Mouse (Mus musculus): ENCODE measurements at regions not wholly inside any gene's neighbourhood (a gene's known extent, or its start where the extent isn't known, plus 50 kb on each side); places are given as distances from the start of the nearest gene placed in this dataset.
A peak's percentile ranks its signal among the peaks of the same experiment; 100 is the strongest.

DNA sequence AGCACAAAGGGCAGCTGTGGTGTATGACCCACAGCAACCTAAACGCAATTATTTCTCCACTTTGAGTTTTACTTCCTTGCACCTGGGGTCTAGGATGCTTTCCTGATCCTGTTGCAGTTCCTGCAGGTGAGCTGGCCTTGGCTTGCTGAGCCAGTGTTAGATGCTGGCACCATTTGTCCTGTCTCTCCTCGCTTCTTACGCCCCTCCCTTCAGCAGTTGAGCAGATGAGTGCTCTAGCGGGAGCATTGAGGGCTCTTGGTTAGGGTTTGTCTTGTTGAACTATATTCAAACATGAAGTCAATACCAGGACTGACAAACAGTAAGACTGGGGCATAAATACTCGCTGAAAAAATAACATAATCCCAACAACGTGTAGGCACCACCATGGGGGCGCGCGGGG lies 867.9 kb upstream of the Car8 start:
- 85% methylated on average over 9 of the region's 9 CpGs for WGBS
- DNase-seq (ENCODE audit: low spot score), result no peak
- no peak overlapping the region for H3K9ac ChIP-seq (ENCODE audit: low read length)
- no peak overlapping the region for H3K27ac ChIP-seq (ENCODE audit: low read depth, low read length)
- no peaks in the 10 kb centered on the region for H3K27me3 ChIP-seq (ENCODE audit: control insufficient read depth, insufficient read depth, low read length)
- no peaks in the 10 kb centered on the region for H3K9me3 ChIP-seq (ENCODE audit: control insufficient read depth, low read length)
- no peaks in the 10 kb centered on the region for H3K36me3 ChIP-seq (ENCODE audit: control insufficient read depth, insufficient read depth, low read length)
- no peak overlapping the region for H3K4me2 ChIP-seq (ENCODE audit: low read depth)
- no peak overlapping the region for H3K4me3 ChIP-seq (ENCODE audit: low read depth, low read length)
- no peaks in the 10 kb centered on the region for H3K4me1 ChIP-seq (ENCODE audit: control insufficient read depth, insufficient read depth, low read length)
- ATAC-seq (ENCODE audit: insufficient read depth, low FRiP score, low TSS enrichment), result no peak

DNA sequence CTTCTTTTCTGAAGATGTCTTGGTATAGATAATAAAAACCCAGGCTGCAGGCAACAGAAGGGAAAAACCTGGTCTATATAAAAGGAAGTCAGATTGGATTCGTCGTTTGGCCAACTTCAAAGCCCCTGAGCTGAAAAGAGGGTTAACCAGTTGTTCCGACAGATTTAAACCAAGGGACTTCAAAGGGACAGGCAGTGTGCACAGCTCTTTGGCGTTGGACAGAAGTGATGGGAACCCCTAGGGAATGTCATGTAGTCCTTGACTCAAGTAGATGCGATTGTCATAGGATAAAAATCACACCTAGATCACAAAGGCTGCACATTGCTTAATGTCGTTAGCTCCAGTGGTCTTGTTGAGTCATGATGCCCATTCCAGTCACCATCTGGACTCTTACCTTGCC lies 865.8 kb upstream of the Car8 start:
- Histone ChIP-seq H3K27me3 (ENCODE audit: control insufficient read depth, insufficient read depth, low read length) (no peaks in the 10 kb centered on the region), H3K9ac (ENCODE audit: low read length) (no peak overlapping the region), H3K9me3 (ENCODE audit: control insufficient read depth, low read length) (no peaks in the 10 kb centered on the region), H3K27ac (ENCODE audit: low read depth, low read length) (no peak overlapping the region), H3K4me2 (ENCODE audit: low read depth) (no peak overlapping the region), H3K36me3 (ENCODE audit: control insufficient read depth, insufficient read depth, low read length) (no peaks in the 10 kb centered on the region), H3K4me1 (ENCODE audit: control insufficient read depth, insufficient read depth, low read length) (no peaks in the 10 kb centered on the region), H3K4me3 (ENCODE audit: low read depth, low read length) (no peak overlapping the region)
- DNase-seq (ENCODE audit: low spot score), result no peak
- WGBS, result 47% methylated on average over 6 of the region's 6 CpGs
- ATAC-seq (ENCODE audit: insufficient read depth, low FRiP score, low TSS enrichment), result no peak

DNA sequence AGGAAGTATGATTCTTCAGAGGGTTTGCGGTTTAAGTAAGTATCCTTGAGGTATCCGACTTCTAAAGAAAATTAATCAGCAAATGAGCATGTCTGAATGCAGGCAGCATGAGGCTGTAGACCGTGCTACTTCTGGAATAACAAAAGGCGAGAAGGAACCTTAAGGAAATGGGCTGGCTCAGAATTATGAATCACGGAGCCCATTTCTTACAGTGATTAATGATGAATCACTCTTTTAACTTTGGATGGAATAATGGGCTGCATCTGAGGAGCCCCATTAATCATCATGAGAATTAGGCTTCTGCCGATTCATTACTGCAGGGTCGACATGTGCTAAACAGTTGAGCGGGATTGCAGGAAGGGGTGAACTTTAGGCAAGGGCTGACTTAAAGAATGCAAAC lies 865.1 kb upstream of the Car8 start:
- Histone ChIP-seq H3K4me1 (ENCODE audit: control insufficient read depth, insufficient read depth, low read length) (no peaks in the 10 kb centered on the region), H3K9ac (ENCODE audit: low read length) (no peak overlapping the region), H3K4me3 (ENCODE audit: low read depth, low read length) (no peak overlapping the region), H3K9me3 (ENCODE audit: control insufficient read depth, low read length) (no peaks in the 10 kb centered on the region), H3K27me3 (ENCODE audit: control insufficient read depth, insufficient read depth, low read length) (no peaks in the 10 kb centered on the region), H3K4me2 (ENCODE audit: low read depth) (no peak overlapping the region), H3K27ac (ENCODE audit: low read depth, low read length) (no peak overlapping the region), H3K36me3 (ENCODE audit: control insufficient read depth, insufficient read depth, low read length) (no peaks in the 10 kb centered on the region)
- ATAC-seq (ENCODE audit: insufficient read depth, low FRiP score, low TSS enrichment), result no peak
- DNase-seq (ENCODE audit: low spot score), result no peak
- WGBS, result 47% methylated on average over 8 of the region's 8 CpGs

DNA sequence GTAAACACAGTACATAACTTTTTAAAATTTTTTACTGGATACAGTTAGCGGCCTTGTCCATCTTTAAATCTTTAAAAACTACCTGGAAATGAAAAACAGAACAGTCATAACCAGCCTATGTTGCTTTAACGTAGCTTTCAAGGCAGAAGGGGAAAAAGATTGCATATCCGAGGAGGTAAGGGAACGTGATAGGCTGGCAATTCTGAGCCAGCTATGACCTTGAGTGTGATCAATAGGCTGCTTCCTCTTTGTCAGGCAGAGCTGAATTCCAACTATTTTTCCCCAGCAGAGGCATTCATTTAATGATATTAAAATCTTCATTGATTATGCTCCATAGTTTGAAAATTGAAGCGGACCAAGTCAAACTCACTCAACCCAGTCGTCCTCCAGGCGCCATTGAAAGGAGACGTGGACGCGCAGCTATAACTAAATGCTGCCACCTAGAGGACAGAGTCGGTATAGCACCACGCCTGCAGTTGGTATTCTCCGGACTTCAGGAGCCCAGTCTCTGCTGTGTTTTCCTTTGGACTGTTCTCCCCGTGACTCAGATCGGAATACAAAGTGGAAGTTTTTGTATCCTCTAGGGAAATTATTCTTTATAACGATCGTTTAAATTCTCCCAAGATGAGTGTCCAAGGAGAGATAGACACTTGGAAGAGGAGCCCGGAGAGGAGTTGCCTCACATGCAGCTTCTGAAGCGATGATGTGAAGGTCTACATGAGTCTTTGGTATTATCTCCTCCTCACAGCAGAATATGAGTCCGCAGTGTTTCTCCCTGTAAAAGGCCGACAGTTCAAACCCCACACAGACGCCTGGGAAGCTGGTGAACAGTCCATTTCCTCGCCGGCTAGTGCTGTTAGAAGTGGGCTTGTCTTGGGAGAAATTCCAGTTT lies 858.2 kb upstream of the Car8 start:
- no peaks in the 10 kb centered on the region for H3K36me3 ChIP-seq (ENCODE audit: control insufficient read depth, insufficient read depth, low read length)
- H3K27me3 ChIP-seq (ENCODE audit: control insufficient read depth, insufficient read depth, low read length), result no peaks in the 10 kb centered on the region
- H3K4me1 ChIP-seq (ENCODE audit: control insufficient read depth, insufficient read depth, low read length), result peaks cover 16% of the 10 kb centered on the region
- no peak overlapping the region for H3K27ac ChIP-seq (ENCODE audit: low read depth, low read length)
- ATAC-seq (ENCODE audit: insufficient read depth, low FRiP score, low TSS enrichment) (peak; percentile 38; the same call in 1 of the 2 replicates), DNase-seq (ENCODE audit: low spot score) (peak; percentile 89)
- no peak overlapping the region; the same call in 1 of the 2 replicates for H3K9ac ChIP-seq (ENCODE audit: low read length)
- no peak overlapping the region for H3K4me3 ChIP-seq (ENCODE audit: low read depth, low read length)
- no peaks in the 10 kb centered on the region for H3K9me3 ChIP-seq (ENCODE audit: control insufficient read depth, low read length)
- peak overlapping the region; percentile 17; the same call in 1 of the 2 replicates for H3K4me2 ChIP-seq (ENCODE audit: low read depth)
- 30% methylated on average over 24 of the region's 24 CpGs for WGBS

DNA sequence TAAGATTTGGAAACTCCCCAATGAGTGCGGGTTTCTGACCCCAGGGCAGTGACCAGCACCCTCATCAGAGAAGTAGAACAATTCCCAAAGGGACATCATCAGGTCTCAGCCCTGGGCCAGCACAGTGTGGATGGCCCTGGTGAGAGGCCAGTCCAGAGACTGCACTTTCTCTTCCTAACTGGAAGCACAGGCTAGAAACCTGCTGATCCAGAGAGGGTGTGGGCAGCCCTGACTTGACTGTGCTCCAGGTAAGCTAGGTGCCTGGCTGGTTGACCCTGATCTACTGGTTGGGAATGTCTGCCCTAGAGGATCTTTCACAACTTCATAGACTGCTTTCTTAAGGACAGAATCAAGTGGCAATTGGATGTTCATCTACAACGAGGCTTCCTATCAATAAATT lies 857.4 kb upstream of the Car8 start:
- ATAC-seq (ENCODE audit: insufficient read depth, low FRiP score, low TSS enrichment), result no peak
- WGBS, result 78% methylated on average over 2 of the region's 2 CpGs
- no peaks in the 10 kb centered on the region for H3K9me3 ChIP-seq (ENCODE audit: control insufficient read depth, low read length)

DNA sequence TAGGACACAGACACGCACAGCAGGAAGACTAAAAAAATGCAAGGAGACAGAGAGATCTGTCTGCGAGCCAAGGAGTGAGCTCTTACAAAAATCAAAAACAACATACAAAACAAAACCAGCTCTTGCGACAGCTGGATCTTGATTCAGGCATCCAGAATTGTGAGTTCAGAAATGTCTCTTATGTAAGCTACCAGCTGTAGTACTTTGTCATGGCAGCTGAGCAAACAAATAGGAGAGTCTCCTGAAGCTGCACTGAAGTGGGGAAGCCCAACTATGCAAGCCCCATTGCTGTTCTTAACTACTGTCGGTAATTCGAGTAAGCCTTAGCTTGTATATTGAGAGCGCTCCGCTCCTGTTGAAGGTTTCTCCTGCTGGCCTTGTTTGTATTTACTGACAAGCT lies 856.8 kb upstream of the Car8 start:
- H3K4me2 ChIP-seq (ENCODE audit: low read depth), result no peak overlapping the region
- H3K9me3 ChIP-seq (ENCODE audit: control insufficient read depth, low read length), result no peaks in the 10 kb centered on the region
- H3K4me1 ChIP-seq (ENCODE audit: control insufficient read depth, insufficient read depth, low read length), result peaks cover 16% of the 10 kb centered on the region
- no peak overlapping the region for H3K4me3 ChIP-seq (ENCODE audit: low read depth, low read length)
- H3K27me3 ChIP-seq (ENCODE audit: control insufficient read depth, insufficient read depth, low read length), result no peaks in the 10 kb centered on the region
- no peak for ATAC-seq (ENCODE audit: insufficient read depth, low FRiP score, low TSS enrichment)
- WGBS, result 47% methylated on average over 7 of the region's 7 CpGs
- H3K27ac ChIP-seq (ENCODE audit: low read depth, low read length), result no peak overlapping the region
- DNase-seq (ENCODE audit: low spot score), result no peak
- no peaks in the 10 kb centered on the region for H3K36me3 ChIP-seq (ENCODE audit: control insufficient read depth, insufficient read depth, low read length)
- no peak overlapping the region for H3K9ac ChIP-seq (ENCODE audit: low read length)

More for the DNA sequence above, 857.4 kb upstream of the Car8 start:
- Histone ChIP-seq H3K4me2 (ENCODE audit: low read depth) (no peak overlapping the region), H3K9ac (ENCODE audit: low read length) (no peak overlapping the region), H3K36me3 (ENCODE audit: control insufficient read depth, insufficient read depth, low read length) (no peaks in the 10 kb centered on the region), H3K27me3 (ENCODE audit: control insufficient read depth, insufficient read depth, low read length) (no peaks in the 10 kb centered on the region), H3K27ac (ENCODE audit: low read depth, low read length) (no peak overlapping the region), H3K4me1 (ENCODE audit: control insufficient read depth, insufficient read depth, low read length) (peaks cover 16% of the 10 kb centered on the region), H3K4me3 (ENCODE audit: low read depth, low read length) (no peak overlapping the region)
- DNase-seq (ENCODE audit: low spot score), result no peak

DNA sequence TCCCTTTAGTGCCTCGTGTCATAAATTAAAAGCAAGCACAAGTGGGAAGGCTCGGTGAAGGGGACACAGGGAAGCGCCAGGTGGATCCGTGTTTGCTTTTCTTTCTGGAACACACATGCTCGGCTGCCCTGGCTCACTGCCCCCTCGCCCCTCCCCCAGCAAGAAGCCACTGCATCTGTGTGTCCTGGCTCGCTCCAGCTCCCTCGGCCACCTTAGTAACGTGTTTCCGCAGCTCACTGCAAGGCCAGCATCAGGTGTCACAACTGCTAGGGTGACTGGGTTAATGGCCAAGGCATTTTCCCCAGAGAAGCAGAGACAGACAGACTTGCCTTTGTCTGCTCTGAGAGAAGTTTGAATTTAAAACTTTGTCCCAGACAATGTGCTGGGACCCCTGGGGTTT lies 855.7 kb upstream of the Car8 start:
- H3K4me3 ChIP-seq (ENCODE audit: low read depth, low read length), result no peak overlapping the region
- DNase-seq (ENCODE audit: low spot score) (peak; percentile 61), ATAC-seq (ENCODE audit: insufficient read depth, low FRiP score, low TSS enrichment) (peak; percentile 33; the same call in 1 of the 2 replicates)
- 10% methylated on average over 10 of the region's 10 CpGs for WGBS
- no peak overlapping the region for H3K9ac ChIP-seq (ENCODE audit: low read length)
- H3K36me3 ChIP-seq (ENCODE audit: control insufficient read depth, insufficient read depth, low read length), result no peaks in the 10 kb centered on the region
- H3K4me2 ChIP-seq (ENCODE audit: low read depth), result no peak overlapping the region
- H3K27me3 ChIP-seq (ENCODE audit: control insufficient read depth, insufficient read depth, low read length), result no peaks in the 10 kb centered on the region
- no peaks in the 10 kb centered on the region for H3K9me3 ChIP-seq (ENCODE audit: control insufficient read depth, low read length)
- peaks cover 16% of the 10 kb centered on the region for H3K4me1 ChIP-seq (ENCODE audit: control insufficient read depth, insufficient read depth, low read length)
- H3K27ac ChIP-seq (ENCODE audit: low read depth, low read length), result no peak overlapping the region

DNA sequence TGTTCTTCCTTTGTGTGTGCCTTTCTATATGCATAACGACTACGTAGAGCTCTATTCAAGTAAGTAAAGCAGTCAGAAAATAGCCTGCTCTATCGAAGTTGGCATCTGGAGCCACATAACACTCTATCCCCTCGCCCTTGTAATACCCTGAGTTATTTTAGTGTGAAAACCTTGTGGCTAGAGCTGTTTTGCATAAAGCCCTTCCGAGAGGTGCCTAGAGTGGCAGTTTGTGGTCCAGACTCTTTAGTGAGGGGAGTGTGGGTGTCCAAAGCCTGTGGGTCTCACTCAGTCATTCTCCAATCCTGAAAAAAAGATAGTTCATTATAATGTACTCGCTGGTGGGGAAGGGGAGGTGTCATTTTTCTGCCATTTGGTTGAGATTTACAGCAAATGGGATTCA lies 855.2 kb upstream of the Car8 start:
- ATAC-seq (ENCODE audit: insufficient read depth, low FRiP score, low TSS enrichment) (0 out of 2 replicates have a peak, but pooled peaks have one; percentile 10), DNase-seq (ENCODE audit: low spot score) (no peak)
- no peaks in the 10 kb centered on the region for H3K36me3 ChIP-seq (ENCODE audit: control insufficient read depth, insufficient read depth, low read length)
- no peaks in the 10 kb centered on the region for H3K9me3 ChIP-seq (ENCODE audit: control insufficient read depth, low read length)
- no peak overlapping the region for H3K9ac ChIP-seq (ENCODE audit: low read length)
- no peak overlapping the region for H3K4me3 ChIP-seq (ENCODE audit: low read depth, low read length)
- peaks cover 16% of the 10 kb centered on the region for H3K4me1 ChIP-seq (ENCODE audit: control insufficient read depth, insufficient read depth, low read length)
- no peak overlapping the region for H3K27ac ChIP-seq (ENCODE audit: low read depth, low read length)
- 58% methylated on average over 6 of the region's 6 CpGs for WGBS
- H3K27me3 ChIP-seq (ENCODE audit: control insufficient read depth, insufficient read depth, low read length), result no peaks in the 10 kb centered on the region
- no peak overlapping the region for H3K4me2 ChIP-seq (ENCODE audit: low read depth)

DNA sequence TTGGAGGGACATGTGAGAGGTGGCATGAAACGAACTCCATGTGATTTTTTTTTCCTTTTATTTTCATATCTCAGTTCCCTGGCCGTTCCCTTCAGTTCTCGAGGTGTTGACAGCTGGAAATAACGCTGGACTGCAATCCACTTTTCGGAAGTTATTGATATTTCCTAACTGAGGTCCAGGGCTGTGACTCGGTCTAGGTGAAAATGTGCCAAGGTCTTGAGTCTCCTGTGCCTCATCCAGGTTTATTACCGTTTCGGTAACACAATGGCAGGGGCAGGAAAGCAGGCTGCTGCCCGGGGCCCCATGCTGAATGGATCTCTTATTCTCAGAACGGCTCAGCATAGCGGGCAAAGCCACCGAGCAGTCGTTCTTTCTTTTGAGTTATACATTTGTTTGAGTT lies 844.7 kb upstream of the Car8 start:
- H3K36me3 ChIP-seq (ENCODE audit: control insufficient read depth, insufficient read depth, low read length), result no peaks in the 10 kb centered on the region
- DNase-seq (ENCODE audit: low spot score) (no peak), ATAC-seq (ENCODE audit: insufficient read depth, low FRiP score, low TSS enrichment) (no peak)
- H3K27ac ChIP-seq (ENCODE audit: low read depth, low read length), result no peak overlapping the region
- no peak overlapping the region for H3K4me3 ChIP-seq (ENCODE audit: low read depth, low read length)
- WGBS, result 67% methylated on average over 13 of the region's 13 CpGs
- peaks cover 5% of the 10 kb centered on the region; the same call in 1 of the 2 replicates for H3K4me1 ChIP-seq (ENCODE audit: control insufficient read depth, insufficient read depth, low read length)
- H3K9me3 ChIP-seq (ENCODE audit: control insufficient read depth, low read length), result no peaks in the 10 kb centered on the region
- H3K27me3 ChIP-seq (ENCODE audit: control insufficient read depth, insufficient read depth, low read length), result no peaks in the 10 kb centered on the region
- H3K4me2 ChIP-seq (ENCODE audit: low read depth), result no peak overlapping the region
- H3K9ac ChIP-seq (ENCODE audit: low read length), result no peak overlapping the region

All from neural tube, embryonic 11.5 days (tissue).